Comparison of ENCODE assay signal across 32 mouse cellular contexts in the genomic region with DNA sequence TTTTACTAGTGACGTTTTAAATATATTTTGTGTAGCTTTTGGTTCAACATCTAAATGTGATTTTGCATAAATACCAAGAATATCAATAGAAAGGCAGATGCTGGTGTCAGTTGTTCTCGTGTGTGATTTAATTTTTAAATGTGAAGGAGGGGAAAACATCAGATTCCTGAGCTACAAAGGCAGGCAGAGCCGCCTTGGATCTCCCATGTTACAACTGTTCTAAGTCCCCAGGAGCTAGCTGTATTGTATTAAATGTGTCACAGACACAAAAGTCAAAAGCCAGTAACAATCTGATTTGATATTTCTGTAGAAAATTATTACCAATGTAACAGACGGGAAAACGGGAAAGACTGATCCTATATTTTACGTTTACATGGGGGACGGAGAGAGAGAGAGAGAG. TPM values are rescaled to one million over a fixed set of nuclear protein-coding genes. Genes with fewer than 3 reads are reported as not detected.
DNase-seq lines count a peak whose midpoint lies in the region; ATAC-seq and TF ChIP-seq lines count a peak whose summit lies in the region.
"Had no signal": no experiment of that assay in that cellular context is flagged by ENCODE, and none has a peak within 500 bp of the region (broad histone marks: within the 10 kb centered on the region; RNA-seq: fewer than 3 reads in every experiment).

No protein-coding gene starts in this region.

- no peak for ATAC-seq in forebrain, embryonic 14.5 days
- no peak for ATAC-seq in forebrain, embryonic 16.5 days
- no peak for ATAC-seq in cerebellum, adult (ENCODE audit: insufficient number of reproducible peaks, low FRiP score, low TSS enrichment)
- ATAC-seq: intestine, postnatal 0 days; Patski had no signal

- peak overlapping the region; percentile 15; the same call in 1 of the 2 replicates for H3K27ac ChIP-seq in forebrain, embryonic 14.5 days (ENCODE audit: low read depth, low read length)
- H3K27ac ChIP-seq in forebrain, embryonic 10.5 days, result no peak overlapping the region
- peak overlapping the region; percentile 87; the same call in 1 of the 2 replicates for H3K27ac ChIP-seq in layer of hippocampus, adult 2 months
- peak overlapping the region; percentile 75 for H3K27ac ChIP-seq in forebrain, embryonic 16.5 days (ENCODE audit: low read length)
- H3K27ac ChIP-seq: heart, adult 2 months; heart, embryonic 10.5 days; hindbrain, embryonic 12.5 days had no signal

- H3K36me3 ChIP-seq in forebrain, embryonic 14.5 days (ENCODE audit: control insufficient read depth, insufficient read depth, low read length), result no peaks in the 10 kb centered on the region
- no peaks in the 10 kb centered on the region for H3K36me3 ChIP-seq in forebrain, embryonic 10.5 days (replicated peaks)
- H3K36me3 ChIP-seq in forebrain, embryonic 16.5 days (ENCODE audit: control insufficient read depth, insufficient read depth), result no peaks in the 10 kb centered on the region
- H3K36me3 ChIP-seq: G1E; heart, embryonic 10.5 days; hindbrain, embryonic 12.5 days; hindbrain, embryonic 15.5 days had no signal

- no peaks in the 10 kb centered on the region for H3K9me3 ChIP-seq in forebrain, embryonic 14.5 days (replicated peaks; ENCODE audit: control insufficient read depth, low read length)
- H3K9me3 ChIP-seq in forebrain, embryonic 10.5 days, result no peaks in the 10 kb centered on the region
- H3K9me3 ChIP-seq in forebrain, embryonic 16.5 days (ENCODE audit: control insufficient read depth, low read length), result no peaks in the 10 kb centered on the region
- H3K9me3 ChIP-seq: G1E; heart, embryonic 10.5 days; hindbrain, embryonic 12.5 days; hindbrain, embryonic 15.5 days had no signal

- H3K27me3 ChIP-seq in forebrain, embryonic 14.5 days (replicated peaks; ENCODE audit: control insufficient read depth, insufficient read depth, low read length), result no peaks in the 10 kb centered on the region
- H3K27me3 ChIP-seq in forebrain, embryonic 10.5 days (ENCODE audit: poor library complexity, severe bottlenecking), result peaks cover 26% of the 10 kb centered on the region
- H3K27me3 ChIP-seq in forebrain, embryonic 16.5 days (replicated peaks; ENCODE audit: control insufficient read depth, insufficient read depth, low read length), result no peaks in the 10 kb centered on the region
- H3K27me3 ChIP-seq: CH12.LX; hindbrain, embryonic 12.5 days; hindbrain, embryonic 15.5 days had no signal

- peaks cover 6% of the 10 kb centered on the region; the same call in 1 of the 2 replicates for H3K4me1 ChIP-seq in forebrain, embryonic 14.5 days (ENCODE audit: control insufficient read depth, insufficient read depth, low read length)
- H3K4me1 ChIP-seq in forebrain, embryonic 10.5 days, result peaks cover 14% of the 10 kb centered on the region
- peaks cover 10% of the 10 kb centered on the region; the same call in 1 of the 2 replicates for H3K4me1 ChIP-seq in forebrain, embryonic 16.5 days (replicated peaks; ENCODE audit: control insufficient read depth, insufficient read depth, low read length)
- H3K4me1 ChIP-seq: heart, embryonic 10.5 days; hindbrain, embryonic 12.5 days had no signal

- peak overlapping the region; percentile 39 for H3K4me2 ChIP-seq in forebrain, embryonic 14.5 days (ENCODE audit: low read length)
- peak overlapping the region; percentile 24; the same call in 1 of the 2 replicates for H3K4me2 ChIP-seq in forebrain, embryonic 16.5 days (ENCODE audit: low read length)
- H3K4me2 ChIP-seq: hindbrain, embryonic 12.5 days had no signal

- 67% methylated on average over 7 of the region's 7 CpGs for WGBS in forebrain, embryonic 14.5 days
- WGBS in forebrain, embryonic 10.5 days, result 83% methylated on average over 7 of the region's 7 CpGs
- 50% methylated on average over 7 of the region's 7 CpGs for WGBS in forebrain, embryonic 16.5 days

- TF ChIP-seq CTCF in layer of hippocampus, adult 2 months (conservative IDR thresholded peaks at IDR 0.05), result no peak
- no peak for TF ChIP-seq CTCF in brain, embryonic 14.5 days (IDR thresholded peaks at IDR 0.05; ENCODE audit: borderline replicate concordance, extremely low read depth, insufficient read depth, insufficient read length)

- TF ChIP-seq POLR2A in brain, embryonic 14.5 days (IDR thresholded peaks at IDR 0.05; ENCODE audit: borderline replicate concordance, extremely low read depth, insufficient read depth, insufficient read length, poor library complexity, severe bottlenecking), result no peak

- H3K4me3 ChIP-seq in forebrain, embryonic 14.5 days (ENCODE audit: low read depth, low read length), result no peak overlapping the region
- H3K4me3 ChIP-seq in forebrain, embryonic 10.5 days, result no peak overlapping the region
- no peak overlapping the region for H3K4me3 ChIP-seq in layer of hippocampus, adult 2 months
- no peak overlapping the region for H3K4me3 ChIP-seq in forebrain, embryonic 16.5 days (replicated peaks; ENCODE audit: low read length)
- H3K4me3 ChIP-seq: heart, adult 2 months; heart, embryonic 10.5 days; hindbrain, embryonic 12.5 days; hindbrain, embryonic 15.5 days had no signal

- DNase-seq in forebrain, embryonic 14.5 days (ENCODE audit: low spot score), result no peak
- DNase-seq in forebrain, embryonic 10.5 days (ENCODE audit: extremely low spot score, low spot score), result no peak
- DNase-seq in layer of hippocampus, adult 2 months (ENCODE audit: low spot score in 2 of 2), result no peak
- no peak for DNase-seq in layer of hippocampus, adult 11-12 months (ENCODE audit: low spot score)
- DNase-seq in brain, embryonic 14.5 days (ENCODE audit: low read depth), result peak; percentile 44
- DNase-seq: adrenal gland, postnatal 10 days; adrenal gland, postnatal 36 days; B cell, adult 2 months; cerebellum, adult 11-12 months; cerebellum, adult 8-10 months; cerebellum, postnatal 10 days; cerebellum, postnatal 36 days; gastrocnemius, postnatal 25 days; heart, adult 2 months had no signal

- peak overlapping the region; percentile 45; the same call in 1 of the 2 replicates for H3K9ac ChIP-seq in forebrain, embryonic 14.5 days (ENCODE audit: low read length)
- no peak overlapping the region for H3K9ac ChIP-seq in forebrain, embryonic 16.5 days (replicated peaks; ENCODE audit: low read depth, low read length)
- H3K9ac ChIP-seq: hindbrain, embryonic 12.5 days; hindbrain, embryonic 15.5 days had no signal

RNA-seq across cellular contexts. Expression of a gene that starts 1.8 kb away (rescaled TPM):
- 448 and 466 TPM in 2 replicates for polyA plus RNA-seq in forebrain, embryonic 14.5 days (2014; fragmentation: Nextera tagmentation; extraction: Ambion mirVana)
- 0.21 TPM in 1 of 2 replicates, not detected in the other for polyA plus RNA-seq in forebrain, embryonic 10.5 days (2016; fragmentation: Nextera tagmentation; extraction: Ambion mirVana)
- total RNA-seq in layer of hippocampus, adult 2 months (2021), result 100 to 1,000 TPM; 170 to 200 TPM
- polyA plus RNA-seq in brain, embryonic 14.5 days (2012; rRNA removed), result 64.8 and 189 TPM in 2 replicates
- 468 and 578 TPM in 2 replicates for polyA plus RNA-seq in forebrain, embryonic 16.5 days (2015; fragmentation: Nextera tagmentation; extraction: Ambion mirVana)
- total RNA-seq: adrenal gland, adult 18-20 months; adrenal gland, postnatal 10 days; adrenal gland, postnatal 36 days; CH12.LX; G1E; gastrocnemius, adult 8-10 months; gastrocnemius, postnatal 25 days; heart, adult 2 months; heart, postnatal 25 days; hematopoietic stem cell, adult 5-6 weeks had no signal
- polyA plus RNA-seq: embryonic facial prominence, embryonic 14.5 days; G1E; gonadal fat pad, adult 2 months; heart, adult 2 months; heart, embryonic 10.5 days; heart, embryonic 14.5 days; heart, postnatal 0 days; intestine, embryonic 14.5 days; Patski had no signal

Comparison
In these comparisons a context has a peak if more than half of its experiments do, and no peak if none do; other contexts are left out.
1. RNA of a gene that starts 1.8 kb away (polyA plus RNA-seq): 468 to 578 TPM in forebrain, embryonic 16.5 days, 448 to 466 TPM in forebrain, embryonic 14.5 days and 64.8 to 189 TPM in brain, embryonic 14.5 days; 0.21 TPM in forebrain, embryonic 10.5 days; every median in the first group is over 10 times any median in the second.